Comparison of ENCODE assay signal across 13 mouse cellular contexts in genomic region chr8:13025487-13026224, GRCm38 (mm10). TPM values are rescaled to one million over a fixed set of nuclear protein-coding genes. Genes with fewer than 3 reads are reported as not detected.
A peak's percentile ranks its signal among the peaks of the same experiment; 100 is the strongest.
DNase-seq lines count a peak whose midpoint lies in the region; ATAC-seq and TF ChIP-seq lines count a peak whose summit lies in the region.
"Had no signal": no experiment of that assay in that cellular context is flagged by ENCODE, and none has a peak within 500 bp of the region (broad histone marks: within the 10 kb centered on the region; RNA-seq: fewer than 3 reads in every experiment).

Gene F7, plus strand, starts transcription at chr8:13026034.

- TF ChIP-seq EP300 in liver, postnatal 0 days (IDR thresholded peaks at IDR 0.05; ENCODE audit: low read depth), result no peak

- no peak within 1 kb of the TSS for H3K4me3 ChIP-seq in midbrain, embryonic 10.5 days
- no peak within 1 kb of the TSS for H3K4me3 ChIP-seq in midbrain, embryonic 11.5 days (ENCODE audit: low read depth, low read length)
- peak within 1 kb of the TSS; percentile 17; the same call in 1 of the 2 replicates for H3K4me3 ChIP-seq in liver, postnatal 0 days (ENCODE audit: low read depth, low read length)
- H3K4me3 ChIP-seq in neural tube, embryonic 13.5 days, result no peak within 1 kb of the TSS
- H3K4me3 ChIP-seq: forebrain, embryonic 13.5 days; intestine, embryonic 15.5 days; neural tube, embryonic 12.5 days had no signal

- H3K36me3 ChIP-seq in midbrain, embryonic 10.5 days, result 0 out of 2 replicates have a peak, but pooled peaks cover under 1% of the 10 kb centered on the region
- H3K36me3 ChIP-seq in midbrain, embryonic 11.5 days (ENCODE audit: control insufficient read depth, insufficient read depth, low read length), result no peaks in the 10 kb centered on the region
- H3K36me3 ChIP-seq in liver, postnatal 0 days (replicated peaks; ENCODE audit: insufficient read depth, low read length), result no peaks in the 10 kb centered on the region
- H3K36me3 ChIP-seq in neural tube, embryonic 13.5 days, result peaks cover 10% of the 10 kb centered on the region
- H3K36me3 ChIP-seq: intestine, embryonic 15.5 days had no signal

- no peak within 1 kb of the TSS for H3K9ac ChIP-seq in midbrain, embryonic 11.5 days (ENCODE audit: low read length)
- no peak within 1 kb of the TSS; the same call in none of the 2 replicates for H3K9ac ChIP-seq in liver, postnatal 0 days (replicated peaks)
- no peak within 1 kb of the TSS for H3K9ac ChIP-seq in neural tube, embryonic 13.5 days
- H3K9ac ChIP-seq: forebrain, embryonic 13.5 days; intestine, embryonic 15.5 days; neural tube, embryonic 12.5 days had no signal

- no peaks in the 10 kb centered on the region for H3K27me3 ChIP-seq in midbrain, embryonic 10.5 days (ENCODE audit: low read depth, poor library complexity, severe bottlenecking)
- no peaks in the 10 kb centered on the region for H3K27me3 ChIP-seq in midbrain, embryonic 11.5 days (ENCODE audit: control insufficient read depth, insufficient read depth, low read length)
- no peaks in the 10 kb centered on the region for H3K27me3 ChIP-seq in liver, postnatal 0 days (ENCODE audit: insufficient read depth, low read length)
- no peaks in the 10 kb centered on the region for H3K27me3 ChIP-seq in neural tube, embryonic 13.5 days
- H3K27me3 ChIP-seq: forebrain, embryonic 13.5 days; intestine, embryonic 15.5 days; neural tube, embryonic 12.5 days had no signal

- no peak for ATAC-seq in midbrain, embryonic 11.5 days (ENCODE audit: low FRiP score)
- ATAC-seq in liver, postnatal 0 days, result peak; percentile 91
- 0 out of 2 replicates have a peak, but pooled peaks have one; percentile 8 for ATAC-seq in neural tube, embryonic 13.5 days (ENCODE audit: low read depth)
- ATAC-seq: forebrain, embryonic 13.5 days; intestine, embryonic 15.5 days had no signal

- peak; percentile 38 for DNase-seq in adrenal gland, postnatal 10 days
- DNase-seq in adrenal gland, adult (ENCODE audit: inconsistent age in 2 of 2, low spot score in 1 of 2), result no peak
- DNase-seq in midbrain, embryonic 10.5 days (ENCODE audit: low spot score), result peak; percentile 33
- no peak for DNase-seq in midbrain, embryonic 11.5 days (ENCODE audit: low spot score, missing footprints)
- peak; percentile 83 for DNase-seq in liver, postnatal 0 days
- DNase-seq in left cerebral cortex, postnatal 36 days (ENCODE audit: low spot score in 2 of 2), result no peak
- DNase-seq in urinary bladder, postnatal 25 days (ENCODE audit: low spot score), result no peak
- DNase-seq: right cerebral cortex, postnatal 25 days had no signal

- no peak within 1 kb of the TSS for H3K4me2 ChIP-seq in midbrain, embryonic 11.5 days
- peak within 1 kb of the TSS; percentile 58 for H3K4me2 ChIP-seq in liver, postnatal 0 days (ENCODE audit: low read depth, low read length)
- no peak within 1 kb of the TSS for H3K4me2 ChIP-seq in neural tube, embryonic 13.5 days
- H3K4me2 ChIP-seq: forebrain, embryonic 13.5 days; intestine, embryonic 15.5 days; neural tube, embryonic 12.5 days had no signal

- no peaks in the 10 kb centered on the region for H3K9me3 ChIP-seq in midbrain, embryonic 10.5 days (replicated peaks)
- H3K9me3 ChIP-seq in midbrain, embryonic 11.5 days (ENCODE audit: control insufficient read depth, low read length), result no peaks in the 10 kb centered on the region
- no peaks in the 10 kb centered on the region for H3K9me3 ChIP-seq in liver, postnatal 0 days (ENCODE audit: low read length)
- H3K9me3 ChIP-seq in neural tube, embryonic 13.5 days, result no peaks in the 10 kb centered on the region
- H3K9me3 ChIP-seq: forebrain, embryonic 13.5 days; intestine, embryonic 15.5 days; neural tube, embryonic 12.5 days had no signal

- no peak within 1 kb of the TSS; the same call in 1 of the 2 replicates for H3K27ac ChIP-seq in midbrain, embryonic 10.5 days (replicated peaks)
- no peak within 1 kb of the TSS for H3K27ac ChIP-seq in midbrain, embryonic 11.5 days (ENCODE audit: low read depth, low read length)
- H3K27ac ChIP-seq in liver, postnatal 0 days (ENCODE audit: low read depth), result peak within 1 kb of the TSS; percentile 44
- H3K27ac ChIP-seq in neural tube, embryonic 13.5 days (replicated peaks), result no peak within 1 kb of the TSS
- H3K27ac ChIP-seq: forebrain, embryonic 13.5 days; intestine, embryonic 15.5 days; neural tube, embryonic 12.5 days had no signal

- intact Hi-C loops in left cerebral cortex, postnatal 36 days (cut with DNase I), result no loop called here

- WGBS in midbrain, embryonic 10.5 days, result 66% methylated on average over 10 of the region's 10 CpGs
- WGBS in midbrain, embryonic 11.5 days, result 71% methylated on average over 10 of the region's 10 CpGs
- WGBS in liver, postnatal 0 days (ENCODE audit: insufficient replicate concordance), result 55% methylated on average over 10 of the region's 10 CpGs
- WGBS in neural tube, embryonic 13.5 days, result 70% methylated on average over 10 of the region's 10 CpGs

- TF ChIP-seq CTCF in liver, postnatal 0 days (IDR thresholded peaks at IDR 0.05; ENCODE audit: low read depth), result no peak

- peaks cover 9% of the 10 kb centered on the region for H3K4me1 ChIP-seq in midbrain, embryonic 10.5 days
- no peaks in the 10 kb centered on the region for H3K4me1 ChIP-seq in midbrain, embryonic 11.5 days (ENCODE audit: control insufficient read depth, insufficient read depth, low read length)
- H3K4me1 ChIP-seq in liver, postnatal 0 days (ENCODE audit: insufficient read depth), result peaks cover 21% of the 10 kb centered on the region
- H3K4me1 ChIP-seq in neural tube, embryonic 13.5 days (replicated peaks), result no peaks in the 10 kb centered on the region
- H3K4me1 ChIP-seq: forebrain, embryonic 13.5 days; intestine, embryonic 15.5 days; neural tube, embryonic 12.5 days had no signal

RNA-seq across cellular contexts. Expression of gene F7, which starts in this region (rescaled TPM):
- total RNA-seq in adrenal gland, postnatal 10 days (2021), result 10 to 100 TPM in 1 of 2 experiments, 1 to 10 TPM in 1; 9.2 to 20.2 TPM
- polyA plus RNA-seq in midbrain, embryonic 10.5 days (2016; fragmentation: Nextera tagmentation; extraction: Ambion mirVana), result 0.06 and 0.09 TPM in 2 replicates
- polyA plus RNA-seq in midbrain, embryonic 11.5 days (2014; fragmentation: Nextera tagmentation; extraction: Ambion mirVana), result 0.07 and 0.14 TPM in 2 replicates
- 35.1 and 36.0 TPM in 2 replicates for polyA plus RNA-seq in liver, postnatal 0 days (2015; fragmentation: Nextera tagmentation; extraction: Ambion mirVana)
- polyA plus RNA-seq in neural tube, embryonic 13.5 days (2015; fragmentation: Nextera tagmentation; extraction: Ambion mirVana), result 0.10 TPM in 1 of 2 replicates, not detected in the other
- not detected for total RNA-seq in left cerebral cortex, postnatal 36 days (2021)
- polyA plus RNA-seq: heart, embryonic 16.5 days had no signal

Comparison
In these comparisons a context has a peak if more than half of its experiments do, and no peak if none do; other contexts are left out.
1. RNA of gene F7 (total RNA-seq): 9.2 to 20.2 TPM in adrenal gland, postnatal 10 days; not detected in left cerebral cortex, postnatal 36 days; every median in the first group is over 4 times any median in the second.
2. RNA of gene F7 (polyA plus RNA-seq): 35.1 to 36.0 TPM in liver, postnatal 0 days; 0.10 TPM in neural tube, embryonic 13.5 days, 0.07 to 0.14 TPM in midbrain, embryonic 11.5 days and 0.06 to 0.09 TPM in midbrain, embryonic 10.5 days; every median in the first group is over 10 times any median in the second.
3. DNase-seq: peak in adrenal gland, postnatal 10 days (single experiment) and liver, postnatal 0 days (single experiment); none in adrenal gland, adult (0 of 2), midbrain, embryonic 11.5 days (single experiment), left cerebral cortex, postnatal 36 days (0 of 2) and urinary bladder, postnatal 25 days (single experiment).
4. Peak in DNase-seq in midbrain, embryonic 10.5 days; RNA of the gene not detected or under 1 TPM.
5. Peak in ATAC-seq in neural tube, embryonic 13.5 days; RNA of the gene not detected or under 1 TPM.